Mouse (Mus musculus) limb, embryonic 10.5 days (tissue): ENCODE data around the gene Prr23a3. TPM values are rescaled to one million over a fixed set of nuclear protein-coding genes. Genes with fewer than 3 reads are reported as not detected.

Experiments used
- DNase-seq: peaks from one replicate; pipeline ENCODE4 v3.0.0-alpha.2; 2017; ENCODE audit warnings: low spot score
- H3K27ac ChIP-seq: fragments of 300-500 bp; sonication (generic); 2 replicates; pipeline ENCODE4 v1.5.1; 2016; ENCODE audit warnings: mild to moderate bottlenecking
- H3K27me3 ChIP-seq: fragments of 300-500 bp; sonication (generic); 2 replicates; pipeline ENCODE4 v1.6.1; 2016; ENCODE audit warnings: low read depth, mild to moderate bottlenecking; ENCODE audit not compliant: poor library complexity, severe bottlenecking
- H3K36me3 ChIP-seq: fragments of 300-500 bp; sonication (generic); 2 replicates; pipeline ENCODE4 v1.6.1; 2016; ENCODE audit warnings: mild to moderate bottlenecking, moderate library complexity
- H3K4me1 ChIP-seq: fragments of 300-500 bp; sonication (generic); 2 replicates; pipeline ENCODE4 v1.6.1; 2016
- H3K4me3 ChIP-seq: fragments of 300-500 bp; sonication (generic); 2 replicates; pipeline ENCODE4 v1.5.1; 2016; ENCODE audit warnings: mild to moderate bottlenecking, moderate library complexity
- H3K9me3 ChIP-seq: fragments of 300-500 bp; sonication (generic); replicated peaks from 2 replicates; pipeline ENCODE4 v1.6.1; 2016; ENCODE audit warnings: mild to moderate bottlenecking
- WGBS: fragments of 180-500 bp; shearing (Covaris S2); methylation state at CpG from one replicate; pipeline ENCODE4 v1.1.7; 2016; 5-methylcytosine and 5-hydroxymethylcytosine counted together
- polyA plus RNA-seq: library from polyadenylated mRNA; unstranded; fragments of >200 nt; fragmentation: Nextera tagmentation; extraction: Ambion mirVana; gene quantifications from 2 replicates; pipeline ENCODE4 v1.2.1, GENCODE M21; 2016

The Prr23a3 gene
- polyA plus RNA-seq, 1 experiment from 2014 or later = 0.10 TPM

DNA sequence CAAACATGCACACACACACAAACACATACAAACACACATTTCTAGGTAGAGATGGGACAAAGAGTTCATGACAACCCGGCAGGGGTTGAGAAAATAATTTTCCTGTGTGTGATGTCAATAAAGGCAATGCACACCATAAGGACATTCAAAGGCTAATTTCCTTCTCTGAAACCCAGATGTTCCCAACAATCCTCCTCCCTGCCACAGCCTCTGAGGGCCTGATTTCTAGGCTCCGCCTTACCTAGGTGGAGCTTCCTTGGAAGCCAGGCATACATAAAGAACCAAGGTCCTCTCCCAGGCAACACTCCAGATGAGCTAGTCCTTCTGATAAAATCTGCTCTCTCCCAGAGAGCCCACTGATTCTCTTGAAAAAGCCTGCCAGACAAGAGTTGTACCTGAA is 38.3 kb downstream of the Prr23a3 start, which contains the start of gene 7420426K07Rik:
Gene 7420426K07Rik (plus strand): TSS at position 301 of the 400 bp plus-strand sequence.
- 84% methylated on average over 2 of the region's 2 CpGs for WGBS
- H3K36me3 ChIP-seq = no peaks in the 10 kb centered on the region
- no peaks in the 10 kb centered on the region for H3K4me1 ChIP-seq
- H3K4me3 ChIP-seq = no peak within 1 kb of the TSS
- no peaks in the 10 kb centered on the region for H3K9me3 ChIP-seq
- H3K27ac ChIP-seq = no peak within 1 kb of the TSS
- DNase-seq = no peak
- no peaks in the 10 kb centered on the region for H3K27me3 ChIP-seq

Other genes starting within 250 kb of the Prr23a3 start
- not detected in 2 replicates for gene Prr23a1, start 22.3 kb upstream of the Prr23a3 start, polyA plus RNA-seq
- gene Prr23a2, start 8.3 kb upstream of the Prr23a3 start, polyA plus RNA-seq = not detected in 2 replicates
- gene 7420426K07Rik, start 38.4 kb downstream of the Prr23a3 start, polyA plus RNA-seq = not detected in 2 replicates
- gene Foxl2, start 90.5 kb downstream of the Prr23a3 start, polyA plus RNA-seq = not detected in 2 replicates
- gene Faim, start 121.6 kb downstream of the Prr23a3 start, polyA plus RNA-seq = 54.4 and 57.3 TPM in 2 replicates
- gene Gm1123, start 170.9 kb downstream of the Prr23a3 start, polyA plus RNA-seq = not detected in 2 replicates